Mouse (Mus musculus): ENCODE data around the gene Il6.
"Not testable (repeated sequence)": the region's sequence is repeated elsewhere in the genome, so short reads cannot be mapped to it uniquely, and the experiment has no call there.

The Il6 gene

GRCm38 (mm10) chr5:30012726-30013503, at the start of gene Il6:
TSS of gene Il6 (plus strand) at chr5:30013114.
- in situ Hi-C loops (cut with MboI, MseI), result loop anchor here (10.0 kb wide), 1 partner anchor 188 kb away; no protein-coding TSS in a partner anchor

- in situ Hi-C loops (cut with MboI, MseI), result no loop called here
Observed at GRCm38 (mm10) chr5:29963488-29963887, 49.4 kb upstream of the Il6 start.

- in situ Hi-C loops (cut with MboI, MseI), result no loop called here
Observed at GRCm38 (mm10) chr5:29970212-29970611, 42.7 kb upstream of the Il6 start.

- in situ Hi-C loops (cut with MboI, MseI), result no loop called here
Observed at GRCm38 (mm10) chr5:29972796-29973195, 40.1 kb upstream of the Il6 start.

GRCm38 (mm10) chr5:29973533-29973932, 39.4 kb upstream of the Il6 start:
- in situ Hi-C loops (cut with MboI, MseI), result no loop called here

GRCm38 (mm10) chr5:29974115-29974514, 38.8 kb upstream of the Il6 start:
- in situ Hi-C loops (cut with MboI, MseI), result no loop called here

GRCm38 (mm10) chr5:29993583-29993982, 19.3 kb upstream of the Il6 start:
- in situ Hi-C loops (cut with MboI, MseI), result no loop called here

GRCm38 (mm10) chr5:29994344-29994743, 18.6 kb upstream of the Il6 start:
- in situ Hi-C loops (cut with MboI, MseI), result no loop called here

GRCm38 (mm10) chr5:29997351-29997750, 15.6 kb upstream of the Il6 start:
- in situ Hi-C loops (cut with MboI, MseI), result no loop called here

- in situ Hi-C loops (cut with MboI, MseI), result loop anchor here (10.0 kb wide), 1 partner anchor 984 kb away; no protein-coding TSS in a partner anchor
Observed at GRCm38 (mm10) chr5:30000921-30001320, 12.0 kb upstream of the Il6 start.

GRCm38 (mm10) chr5:30014580-30014979, 1.7 kb downstream of the Il6 start:
- in situ Hi-C loops (cut with MboI, MseI), result loop anchor here (10.0 kb wide), 1 partner anchor 190 kb away; no protein-coding TSS in a partner anchor

- in situ Hi-C loops (cut with MboI, MseI), result not testable (repeated sequence)
Observed at GRCm38 (mm10) chr5:30035862-30036261, 22.9 kb downstream of the Il6 start.

GRCm38 (mm10) chr5:30037111-30037510, 24.2 kb downstream of the Il6 start:
- in situ Hi-C loops (cut with MboI, MseI), result not testable (repeated sequence)

GRCm38 (mm10) chr5:30039324-30039723, 26.4 kb downstream of the Il6 start:
- in situ Hi-C loops (cut with MboI, MseI), result not testable (repeated sequence)

- in situ Hi-C loops (cut with MboI, MseI), result not testable (repeated sequence)
Observed at GRCm38 (mm10) chr5:30039841-30040240, 26.9 kb downstream of the Il6 start.

- in situ Hi-C loops (cut with MboI, MseI), result no loop called here
Observed at GRCm38 (mm10) chr5:30058216-30058731, 45.4 kb downstream of the Il6 start.

GRCm38 (mm10) chr5:30059607-30060006, 46.7 kb downstream of the Il6 start:
- in situ Hi-C loops (cut with MboI, MseI), result not testable (repeated sequence)

GRCm38 (mm10) chr5:30067726-30068125, 54.8 kb downstream of the Il6 start:
- in situ Hi-C loops (cut with MboI, MseI), result no loop called here

Measured in T-helper 2 cell (primary cell).